Mouse (Mus musculus): ENCODE measurements around the gene Sh3bp1. TPM values are rescaled to one million over a fixed set of nuclear protein-coding genes. Genes with fewer than 3 reads are reported as not detected.

Sh3bp1 gene
- total and polyA plus RNA-seq, 3 experiments, result 12.3 to 69.7 (median 23.8) TPM

DNA sequence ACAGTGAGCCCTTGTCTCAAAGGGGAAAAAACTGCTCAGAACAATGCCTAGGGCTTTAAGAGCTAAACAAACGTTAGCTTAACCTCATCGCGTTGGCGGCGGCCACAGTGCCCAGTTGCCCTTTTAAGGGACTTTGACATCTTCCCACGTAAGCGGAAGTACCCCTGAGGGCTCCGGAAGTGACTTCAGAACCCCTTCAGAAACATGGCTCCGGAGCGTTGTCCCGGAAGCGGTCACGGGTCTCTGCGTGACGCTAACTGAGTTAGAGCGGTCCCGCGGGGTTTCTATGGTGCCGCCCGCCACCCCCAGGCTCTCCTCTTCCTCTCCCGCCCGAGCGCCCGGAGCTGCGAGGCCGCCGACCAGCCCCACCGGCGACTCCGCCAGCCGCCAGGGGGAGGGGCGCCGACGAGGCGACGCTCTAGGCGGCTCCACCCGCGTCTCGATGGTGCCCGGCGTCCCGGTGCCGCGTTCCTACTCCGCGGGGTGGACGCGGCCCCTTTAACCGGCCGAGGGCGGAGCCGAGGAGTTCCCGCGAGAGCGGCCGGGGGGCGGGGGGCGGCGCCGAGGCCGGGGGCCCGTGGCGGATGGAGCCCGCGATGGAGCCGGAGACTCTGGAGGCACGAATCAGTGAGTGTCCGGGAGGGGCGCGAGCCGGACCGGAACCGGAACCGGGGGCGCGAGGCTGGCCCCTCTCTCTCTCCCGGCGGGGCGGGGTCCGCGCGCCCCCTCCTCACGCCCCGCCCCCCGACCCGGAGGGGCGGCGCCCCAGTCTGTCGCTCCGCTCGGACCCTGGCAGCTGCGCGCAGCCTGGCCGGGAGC, 22.4 kb upstream of the Sh3bp1 start, which contains the start of gene Gga1:
TSS of gene Gga1 (plus strand) at position 200 of the 819 bp plus-strand sequence.
- dilution Hi-C loops (cut with MboI; ENCODE audit: extremely low pct_ligation_motif_present, extremely low pct_unique_long_range_greater_than_20kb, low sequenced_read_pairs), result no loop called here
- DNase-seq (ENCODE audit: extremely low read depth), result peak; percentile 97
- peak within 1 kb of the TSS; percentile 80 for H3K4me2 ChIP-seq (ENCODE audit: insufficient read depth, low read depth, poor library complexity, severe bottlenecking)
- H3K27ac ChIP-seq (ENCODE audit: insufficient read depth, low read depth), result peak within 1 kb of the TSS; percentile 78
- in situ Hi-C loops (cut with MboI; ENCODE audit: low pct_ligation_motif_present, low pct_unique_long_range_greater_than_20kb, low sequenced_read_pairs), result no loop called here
- peak; percentile 90 for TF ChIP-seq SIN3A (IDR thresholded peaks at IDR 0.05; ENCODE audit: low read length)
- TF ChIP-seq E2F4 (IDR thresholded peaks at IDR 0.05; ENCODE audit: insufficient replicate concordance, low read depth, low read length), result no peak
- peak; percentile 84 for TF ChIP-seq TBP (conservative IDR thresholded peaks at IDR 0.05; ENCODE audit: low read depth, low read length)
- no peak for TF ChIP-seq USF1 (IDR thresholded peaks at IDR 0.05; ENCODE audit: low read depth, low read length)
- peak; percentile 99 for TF ChIP-seq CHD2 (IDR thresholded peaks at IDR 0.05; ENCODE audit: low read length)
- TF ChIP-seq NRF1 (IDR thresholded peaks at IDR 0.05; ENCODE audit: low read depth, low read length), result peak; percentile 37; the same call in 1 of the 2 replicates
- peak; percentile 78; the same call in 1 of the 2 replicates for TF ChIP-seq KAT2A (IDR thresholded peaks at IDR 0.05; ENCODE audit: insufficient replicate concordance, low read length)
- peak; percentile 44 for TF ChIP-seq TCF12 (IDR thresholded peaks at IDR 0.05; ENCODE audit: low read depth, low read length)
- TF ChIP-seq SMC3 (IDR thresholded peaks at IDR 0.05; ENCODE audit: low read depth, low read length), result no peak
- TF ChIP-seq MAX (IDR thresholded peaks at IDR 0.05; ENCODE audit: low read length), result no peak
- TF ChIP-seq PAX5 (IDR thresholded peaks at IDR 0.05; ENCODE audit: low read length), result no peak
- TF ChIP-seq IRF4 (IDR thresholded peaks at IDR 0.05; ENCODE audit: low read depth, low read length), result peak; percentile 38; the same call in 1 of the 2 replicates
- TF ChIP-seq CTCF (conservative IDR thresholded peaks at IDR 0.05 in 1 of 2, IDR thresholded peaks at IDR 0.05 in 1 of 2; ENCODE audit: low read depth in 2 of 2, low read length in 2 of 2), result peak in 1 of 2 experiments; percentile 20; a peak in 2 of 4 replicates
- peak; percentile 92 for TF ChIP-seq ELF1 (IDR thresholded peaks at IDR 0.05; ENCODE audit: low read depth, low read length)
- TF ChIP-seq MAZ (IDR thresholded peaks at IDR 0.05; ENCODE audit: low read depth, low read length), result peak; percentile 69
- no peak for TF ChIP-seq ZC3H11A (IDR thresholded peaks at IDR 0.05; ENCODE audit: low read depth, low read length)
- no peak for TF ChIP-seq ZKSCAN1 (IDR thresholded peaks at IDR 0.05; ENCODE audit: borderline replicate concordance, low read depth, low read length)
- TF ChIP-seq RCOR1 (conservative IDR thresholded peaks at IDR 0.05; ENCODE audit: low read depth, low read length), result no peak
- no peak for TF ChIP-seq POLR2AphosphoS2 (IDR thresholded peaks at IDR 0.05; ENCODE audit: low read depth, low read length)
- peak; percentile 43; the same call in 1 of the 2 replicates for TF ChIP-seq MEF2A (IDR thresholded peaks at IDR 0.05; ENCODE audit: borderline replicate concordance, low read depth, low read length)
- TF ChIP-seq JUN (IDR thresholded peaks at IDR 0.05; ENCODE audit: insufficient read depth, low read depth, low read length), result no peak
- TF ChIP-seq ZNF384 (IDR thresholded peaks at IDR 0.05; ENCODE audit: low read depth, low read length), result no peak
- peak; percentile 86 for TF ChIP-seq HCFC1 (IDR thresholded peaks at IDR 0.05; ENCODE audit: low read depth, low read length)
- no peak for TF ChIP-seq CHD1 (IDR thresholded peaks at IDR 0.05; ENCODE audit: low read depth, low read length)
- no peak for TF ChIP-seq USF2 (conservative IDR thresholded peaks at IDR 0.05; ENCODE audit: low read depth, low read length)
- TF ChIP-seq RAD21 (IDR thresholded peaks at IDR 0.05; ENCODE audit: low read depth, low read length), result no peak
- TF ChIP-seq BHLHE40 (IDR thresholded peaks at IDR 0.05; ENCODE audit: low read depth, low read length), result no peak; the same call in 1 of the 2 replicates
- no peak for TF ChIP-seq UBTF (IDR thresholded peaks at IDR 0.05; ENCODE audit: low read depth, low read length)
- no peak for TF ChIP-seq EP300 (IDR thresholded peaks at IDR 0.05; ENCODE audit: low read length)
- 0 out of 2 replicates have a peak, but pooled peaks have one; percentile 41 for TF ChIP-seq MYC (IDR thresholded peaks at IDR 0.05; ENCODE audit: low read depth, low read length)
- peak; percentile 69 for TF ChIP-seq POLR2A (IDR thresholded peaks at IDR 0.05; ENCODE audit: low read depth, low read length)
- TF ChIP-seq ETS1 (conservative IDR thresholded peaks at IDR 0.05; ENCODE audit: low read depth, low read length), result peak; percentile 62
- no peak for TF ChIP-seq MAFK (IDR thresholded peaks at IDR 0.05; ENCODE audit: insufficient replicate concordance, low read length)
- TF ChIP-seq ZMIZ1 (IDR thresholded peaks at IDR 0.05; ENCODE audit: low read depth, low read length), result peak; percentile 51
- no peak for TF ChIP-seq JUND (conservative IDR thresholded peaks at IDR 0.05; ENCODE audit: low read depth, low read length)
- no peak; the same call in 1 of the 2 replicates for TF ChIP-seq MXI1 (IDR thresholded peaks at IDR 0.05; ENCODE audit: low read depth, low read length)
- TF ChIP-seq NELFE (IDR thresholded peaks at IDR 0.05; ENCODE audit: low read depth, low read length), result peak; percentile 81
- peak; percentile 98 for TF ChIP-seq GABPA (IDR thresholded peaks at IDR 0.05; ENCODE audit: insufficient replicate concordance, low read depth, low read length)
- H3K4me1 ChIP-seq (ENCODE audit: control insufficient read depth in 1 of 2, insufficient read depth in 2 of 2), result peaks cover 0 to 28% of the 10 kb centered on the region in 2 experiments; a peak in 2 of 4 replicates
- peak within 1 kb of the TSS; percentile 49 to 75 (median 68) for H3K4me3 ChIP-seq (replicated peaks in 1 of 3; ENCODE audit: low read depth in 2 of 3, low read length in 2 of 3, poor library complexity in 1 of 3)
- H3K36me3 ChIP-seq (replicated peaks in 1 of 2; ENCODE audit: control insufficient read depth in 1 of 2, insufficient read depth in 1 of 2, low read length in 1 of 2), result peaks cover 18 to 32% of the 10 kb centered on the region in 2 experiments
- no peaks in the 10 kb centered on the region for H3K9me3 ChIP-seq (replicated peaks; ENCODE audit: low read length)
- peak within 1 kb of the TSS; percentile 90 for H3K9ac ChIP-seq (ENCODE audit: insufficient read depth, low read depth)
- H3K27me3 ChIP-seq (replicated peaks), result peaks cover 29% of the 10 kb centered on the region
- H3K79me2 ChIP-seq (replicated peaks; ENCODE audit: control insufficient read depth, extremely low read depth, insufficient read depth, poor library complexity, severe bottlenecking), result 0 out of 2 replicates have a peak, but pooled peaks cover 4% of the 10 kb centered on the region

Measured in CH12.LX (cell line).